Mouse (Mus musculus) monocyte, adult 2 months (primary cell): Measurements from ENCODE around the gene Atmin.

Source experiments
- DNase-seq, 2 experiments: peaks; one replicate each; pipeline ENCODE4 v3.0.0; 2022; ENCODE audit warnings: low spot score in 2 of 2, low read depth in 1 of 2

The Atmin gene

DNA sequence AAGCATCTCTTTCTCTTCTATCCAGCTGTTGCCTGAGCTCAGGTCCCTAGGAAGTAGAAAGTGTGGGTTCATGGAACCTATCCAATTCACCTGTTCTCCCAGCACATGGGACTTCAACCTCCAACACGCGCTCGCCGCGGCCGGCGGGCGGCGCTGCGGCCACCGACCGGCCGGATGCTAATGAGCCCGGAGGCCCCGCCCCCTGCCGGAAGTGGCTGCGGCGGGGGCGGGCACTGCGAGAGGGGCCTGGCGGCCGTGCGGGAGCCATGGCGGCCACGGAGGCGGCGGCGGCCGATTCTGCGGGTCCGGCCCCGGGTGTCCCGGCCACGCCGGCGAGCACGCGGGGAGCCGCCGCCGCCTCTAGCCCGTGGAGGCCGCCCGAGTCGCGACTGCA is at the start of gene Atmin:
Atmin (plus strand) TSS at position 233 of the 394 bp plus-strand sequence.
- DNase-seq = peak in 1 of 2 experiments; percentile 71

DNA sequence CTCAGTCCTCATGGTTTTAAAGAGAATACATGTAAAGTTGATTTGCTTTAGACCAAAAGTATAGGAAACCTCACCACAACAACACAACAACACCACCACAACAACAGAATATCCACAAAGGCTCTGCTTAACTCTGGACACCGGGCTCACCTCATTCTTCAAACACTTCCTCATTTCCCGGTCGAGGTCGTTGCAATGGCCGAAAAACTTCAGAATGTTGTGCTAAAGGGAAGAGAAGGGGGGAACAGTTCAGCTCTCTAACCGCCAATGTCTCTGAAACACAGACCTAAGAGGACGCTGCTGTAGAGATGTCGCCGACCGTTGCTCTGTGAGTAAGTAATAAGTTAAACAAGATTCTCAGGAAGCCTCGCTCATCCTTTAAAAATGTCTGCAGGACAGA is 49.3 kb upstream of the Atmin start:
- DNase-seq = no peak

- DNase-seq = no peak
Observed at GRCm38 (mm10) chr8:116895521-116895920, 47.7 kb upstream of the Atmin start.

DNA sequence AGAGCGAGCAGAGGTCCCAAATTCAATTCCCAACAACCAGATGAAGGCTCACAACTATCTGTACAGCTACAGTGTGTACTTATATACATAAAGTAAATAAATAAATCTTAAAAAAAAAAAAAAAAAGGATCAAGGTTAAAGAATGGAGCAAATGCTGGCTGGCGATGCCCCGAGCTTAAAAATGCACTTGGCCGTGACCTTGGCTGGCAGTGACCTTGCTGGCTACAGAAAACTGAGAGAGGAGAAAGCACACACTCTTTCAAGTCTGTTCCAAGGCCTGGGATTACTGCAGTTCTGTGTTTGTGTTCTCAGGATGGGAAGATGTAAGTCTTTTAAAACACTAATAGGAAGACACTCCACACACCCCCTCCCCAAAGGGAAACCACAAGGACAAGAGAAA is 38.5 kb upstream of the Atmin start:
- DNase-seq = no peak

DNA sequence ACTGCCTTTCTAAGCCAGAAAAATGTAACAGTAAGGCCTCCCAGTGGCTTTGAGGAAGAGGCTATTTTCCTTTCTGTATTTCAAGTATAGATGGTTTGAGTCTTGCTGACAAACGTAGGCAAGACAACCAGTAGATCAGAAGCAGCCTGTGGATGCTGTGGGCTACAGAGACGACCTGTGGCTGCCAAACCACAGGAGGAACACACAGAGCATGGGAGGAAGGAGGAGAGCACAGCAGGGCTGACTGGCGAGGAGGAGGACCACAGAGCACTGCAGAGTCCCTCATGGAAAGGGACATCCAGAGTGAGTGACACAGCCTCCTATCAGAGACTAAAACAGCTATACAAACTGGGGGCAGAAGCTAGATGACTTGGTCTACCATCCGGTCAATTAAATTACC is 37.9 kb upstream of the Atmin start:
- no peak for DNase-seq

GRCm38 (mm10) chr8:116905836-116906235 is 37.4 kb upstream of the Atmin start:
- DNase-seq = no peak

GRCm38 (mm10) chr8:116921005-116921336 is 22.2 kb upstream of the Atmin start:
- no peak for DNase-seq

- peak; percentile 77 to 87 for DNase-seq
Observed at GRCm38 (mm10) chr8:116921337-116922059, 21.7 kb upstream of the Atmin start, which contains the start of the genes Cmc2 and Cenpn. TSS of gene Cmc2 (minus strand) at chr8:116921455. TSS of gene Cenpn (plus strand) at chr8:116921730.

GRCm38 (mm10) chr8:116922060-116922757 is 21.0 kb upstream of the Atmin start:
- no peak for DNase-seq

DNA sequence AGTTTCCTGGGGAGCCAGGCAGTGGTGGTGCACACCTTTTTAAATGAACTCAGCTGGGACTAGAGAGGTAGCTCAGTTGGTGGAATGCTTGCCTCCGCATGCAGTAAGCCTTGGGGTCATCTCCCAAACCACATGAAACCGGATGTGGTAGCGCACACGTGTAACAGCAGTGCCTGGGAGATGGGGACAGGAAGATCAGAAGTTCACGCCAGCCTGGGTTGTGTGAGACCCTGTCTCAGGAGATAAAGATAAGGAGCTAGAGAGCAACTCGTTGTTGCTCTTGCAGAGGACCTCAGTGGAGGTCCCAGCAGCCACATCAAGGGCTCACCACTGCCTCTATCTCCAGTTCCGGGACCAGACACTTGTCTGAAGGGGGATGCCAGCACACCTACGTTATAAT is 19.7 kb upstream of the Atmin start:
- DNase-seq = no peak

- no peak for DNase-seq
Observed at GRCm38 (mm10) chr8:116927880-116928279, 15.3 kb upstream of the Atmin start.

GRCm38 (mm10) chr8:116928588-116928987 is 14.6 kb upstream of the Atmin start:
- DNase-seq = no peak

DNA sequence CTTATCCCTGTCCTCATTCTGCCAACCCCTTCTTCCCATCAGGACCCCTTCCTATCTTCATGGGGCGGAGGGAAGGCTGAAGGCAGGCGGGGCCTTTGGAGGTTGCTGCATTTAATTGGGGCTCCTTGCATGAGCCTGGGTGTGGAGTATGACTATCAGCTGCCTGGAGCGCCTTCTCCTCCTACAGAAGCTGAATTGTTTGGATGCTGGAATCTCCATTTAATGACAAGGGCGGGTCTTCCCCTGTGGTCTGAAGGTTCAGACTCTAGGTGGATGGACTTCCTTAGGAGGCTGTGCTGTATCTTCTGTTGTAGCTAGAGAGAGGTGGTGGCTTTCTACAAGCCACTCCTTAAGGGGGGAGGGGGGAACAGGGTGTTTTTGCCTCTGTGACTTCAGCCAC is 8.2 kb upstream of the Atmin start:
- DNase-seq = no peak

DNA sequence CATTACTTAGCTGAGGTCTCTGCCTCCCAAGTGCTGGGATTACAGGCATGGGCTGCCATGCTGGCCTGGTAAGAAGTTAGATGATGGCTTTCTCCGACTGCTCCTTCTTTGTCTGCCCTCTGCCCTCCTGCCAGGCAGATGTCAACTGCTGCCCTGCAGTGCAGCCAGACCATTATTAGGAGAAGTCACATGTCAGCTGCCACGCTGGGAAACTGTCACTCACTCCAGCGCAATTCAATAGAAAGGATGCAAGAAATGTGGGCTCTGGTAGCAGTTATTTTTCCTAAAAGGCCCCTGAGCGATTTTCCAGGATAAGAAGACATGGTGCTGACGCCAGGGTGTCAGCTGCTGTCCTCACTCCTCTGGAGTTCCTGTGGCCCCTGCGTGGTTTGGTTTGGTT is 7.7 kb upstream of the Atmin start:
- no peak for DNase-seq

GRCm38 (mm10) chr8:116942284-116943058 is 722 bp upstream of the Atmin start:
- no peak for DNase-seq

DNA sequence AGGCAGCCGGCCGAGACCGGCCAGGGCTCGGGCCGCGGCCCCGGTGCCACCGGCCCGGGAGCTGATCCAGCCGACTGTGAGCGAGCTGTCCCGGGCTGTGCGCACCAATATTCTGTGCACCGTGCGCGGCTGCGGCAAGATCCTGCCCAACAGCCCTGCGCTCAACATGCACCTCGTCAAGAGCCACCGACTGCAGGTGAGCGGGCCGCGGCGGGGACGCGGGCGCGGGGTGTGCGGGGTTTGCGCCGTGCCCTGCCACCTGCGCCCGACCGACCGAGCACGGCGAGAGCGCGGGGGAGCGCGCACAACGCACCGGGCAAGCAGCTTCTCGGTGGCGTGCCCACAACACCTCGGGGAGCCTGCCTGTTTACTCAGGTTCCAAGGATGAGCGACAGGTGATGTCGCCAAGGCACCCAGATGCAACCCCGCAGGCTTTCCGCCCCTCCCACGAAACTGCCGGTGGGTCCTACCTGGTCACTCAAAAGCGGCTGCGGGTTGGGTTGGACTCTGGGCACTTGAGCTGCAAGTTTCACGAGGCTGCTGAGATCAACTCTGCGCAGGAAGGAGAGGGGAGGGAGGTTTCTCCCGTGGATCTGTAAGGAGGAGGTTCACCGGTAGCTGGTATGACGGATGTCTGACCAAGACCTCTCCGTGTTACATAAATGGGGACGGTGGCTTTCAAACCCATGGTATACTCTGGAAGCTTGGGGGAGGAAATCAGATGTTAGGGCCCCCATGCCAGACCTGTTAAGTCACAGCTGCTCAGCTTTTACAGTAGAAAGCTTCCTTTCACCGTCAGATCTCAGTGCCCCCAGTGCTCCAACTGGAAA is 577 bp downstream of the Atmin start:
- no peak for DNase-seq

- DNase-seq = no peak
Observed at GRCm38 (mm10) chr8:116944385-116944696, 1.1 kb downstream of the Atmin start.

- no peak for DNase-seq
Observed at GRCm38 (mm10) chr8:116945169-116945910, 2.1 kb downstream of the Atmin start.

- peak in 1 of 2 experiments; percentile 14 for DNase-seq
Observed at GRCm38 (mm10) chr8:116946268-116946838, 3.2 kb downstream of the Atmin start.

DNA sequence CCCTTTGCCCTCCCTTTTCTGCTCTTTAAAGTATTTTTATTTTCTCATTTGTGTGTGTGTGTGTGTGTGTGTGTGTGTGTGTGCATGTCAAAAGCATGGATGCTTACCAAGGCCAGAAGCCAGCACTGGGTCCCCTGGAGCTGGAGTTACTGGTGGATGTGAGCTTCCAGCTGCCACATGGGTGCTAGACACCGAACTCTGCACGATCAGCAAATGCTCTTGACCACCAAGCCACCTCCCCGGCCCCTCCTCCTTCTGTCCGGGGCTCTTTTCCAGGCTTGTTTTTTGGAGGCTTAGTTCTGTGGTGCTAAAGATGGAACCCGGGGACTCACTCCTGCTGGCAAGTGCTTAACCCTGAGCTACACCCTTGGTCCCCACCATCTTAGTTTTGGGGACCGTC is 3.7 kb downstream of the Atmin start:
- DNase-seq = no peak
